Mouse (Mus musculus) myocyte (in vitro differentiated cells): ENCODE results near the gene Ttf1. TPM values are rescaled to one million over a fixed set of nuclear protein-coding genes. Genes with fewer than 3 reads are reported as not detected.

ENCODE experiments used
- H3K27me3 ChIP-seq: one replicate; pipeline ENCODE4 v1.6.1; 2011; ENCODE audit not compliant: control insufficient read depth, insufficient read depth, insufficient read length
- H3K36me3 ChIP-seq: one replicate; pipeline ENCODE4 v1.6.1; 2011; ENCODE audit not compliant: control insufficient read depth, insufficient read depth
- H3K4me2 ChIP-seq: one replicate; pipeline ENCODE4 v1.6.1; 2011; ENCODE audit warnings: low read depth, control low read depth
- H3K4me3 ChIP-seq: one replicate; pipeline ENCODE4 v1.5.1; 2011; ENCODE audit warnings: mild to moderate bottlenecking, control low read depth, moderate library complexity
- H3K79me2 ChIP-seq: one replicate; pipeline ENCODE4 v1.6.1; 2011; ENCODE audit not compliant: control insufficient read depth, insufficient read depth
- H3ac ChIP-seq: one replicate; pipeline ENCODE4 v1.6.1; 2011; ENCODE audit not compliant: control insufficient read depth, insufficient read length
- CEBPB ChIP-seq: IDR thresholded peaks from 2 replicates; pipeline ENCODE4 v1.6.1; 2011; ENCODE audit warnings: mild to moderate bottlenecking, moderate library complexity; ENCODE audit not compliant: poor library complexity, insufficient read depth, severe bottlenecking
- E2F4 ChIP-seq: IDR thresholded peaks from one replicate; pipeline ENCODE4 v1.6.1; 2011; ENCODE audit warnings: mild to moderate bottlenecking, control low read depth, moderate library complexity; ENCODE audit not compliant: insufficient read depth
- MAX ChIP-seq: IDR thresholded peaks from one replicate; pipeline ENCODE4 v1.6.1; 2011; ENCODE audit warnings: low read depth, mild to moderate bottlenecking, control low read depth
- MYOD1 ChIP-seq, 3 experiments: IDR thresholded peaks; one replicate each; pipeline ENCODE4 v1.6.1; 2011; ENCODE audit warnings: control low read depth in 2 of 3, low read depth in 2 of 3, mild to moderate bottlenecking in 2 of 3, moderate library complexity in 1 of 3; ENCODE audit not compliant: insufficient read length in 2 of 3, control insufficient read depth in 1 of 3
- MYOG ChIP-seq, 3 experiments: IDR thresholded peaks; one replicate each; pipeline ENCODE4 v1.6.1; 2011; ENCODE audit warnings: control low read depth in 2 of 3, low read depth in 2 of 3, mild to moderate bottlenecking in 2 of 3; ENCODE audit not compliant: insufficient read length in 2 of 3, control insufficient read depth in 1 of 3, insufficient read depth in 1 of 3
- POLR2A ChIP-seq: IDR thresholded peaks from one replicate; pipeline ENCODE4 v1.6.1; 2011; ENCODE audit warnings: low read depth, mild to moderate bottlenecking, control low read depth, moderate library complexity; ENCODE audit not compliant: insufficient read length
- POLR2AphosphoS2 ChIP-seq: IDR thresholded peaks from one replicate; pipeline ENCODE4 v1.6.1; 2011; ENCODE audit warnings: low read depth, control low read depth; ENCODE audit not compliant: insufficient read length
- REST ChIP-seq: IDR thresholded peaks from one replicate; pipeline ENCODE4 v1.6.1; 2011; ENCODE audit warnings: mild to moderate bottlenecking, control low read depth, moderate library complexity; ENCODE audit not compliant: insufficient read depth, insufficient read length
- SRF ChIP-seq: IDR thresholded peaks from one replicate; pipeline ENCODE4 v1.6.1; 2011; ENCODE audit warnings: low read depth; ENCODE audit not compliant: control insufficient read depth, insufficient read length
- TCF12 ChIP-seq: IDR thresholded peaks from one replicate; pipeline ENCODE4 v1.6.1; 2011; ENCODE audit warnings: mild to moderate bottlenecking, control low read depth; ENCODE audit not compliant: poor library complexity, insufficient read depth, severe bottlenecking
- TCF3 ChIP-seq: IDR thresholded peaks from one replicate; pipeline ENCODE4 v1.6.1; 2011; ENCODE audit warnings: low read depth, control low read depth; ENCODE audit not compliant: insufficient read length
- USF1 ChIP-seq: IDR thresholded peaks from one replicate; pipeline ENCODE4 v1.6.1; 2011; ENCODE audit warnings: low read depth, mild to moderate bottlenecking, control low read depth, moderate library complexity
- polyA plus RNA-seq: library from polyadenylated mRNA; unstranded; fragments of >200 nt; fragmentation: generic; extraction: Trizol; gene quantifications from one replicate; pipeline ENCODE4 v1.2.1, GENCODE M21; 2012; ENCODE audit warnings: missing spikeins

Gene Ttf1
- polyA plus RNA-seq, 1 experiment, result 3.1 TPM

- Histone ChIP-seq H3K4me2 (no peak overlapping the region), H3K36me3 (no peaks in the 10 kb centered on the region), H3K79me2 (no peaks in the 10 kb centered on the region), H3K4me3 (no peak overlapping the region), H3K27me3 (peaks cover 73% of the 10 kb centered on the region), H3ac (no peak overlapping the region)
- TF ChIP-seq REST, result no peak
- TF ChIP-seq TCF12, result no peak
- TF ChIP-seq MYOD1 (IDR thresholded peaks at IDR 0.05; ENCODE audit: control insufficient read depth in 1 of 3, insufficient read length in 2 of 3, low read depth in 2 of 3), result no peak
- TF ChIP-seq MYOG (IDR thresholded peaks at IDR 0.05; ENCODE audit: control insufficient read depth in 1 of 3, insufficient read depth in 1 of 3, insufficient read length in 2 of 3, low read depth in 2 of 3), result no peak
- no peak for TF ChIP-seq MAX
- TF ChIP-seq CEBPB, result no peak
- no peak for TF ChIP-seq USF1
- TF ChIP-seq TCF3, result no peak
- no peak for TF ChIP-seq SRF
- TF ChIP-seq POLR2AphosphoS2, result no peak
- no peak for TF ChIP-seq E2F4
- no peak for TF ChIP-seq POLR2A
Measured at GRCm38 (mm10) chr2:29042124-29042523, 17.9 kb upstream of the Ttf1 start.

GRCm38 (mm10) chr2:29046151-29046550 lies 13.9 kb upstream of the Ttf1 start:
- peaks cover 70% of the 10 kb centered on the region for H3K27me3 ChIP-seq
- H3K79me2 ChIP-seq, result no peaks in the 10 kb centered on the region
- TF ChIP-seq MYOD1 (IDR thresholded peaks at IDR 0.05; ENCODE audit: control insufficient read depth in 1 of 3, insufficient read length in 2 of 3, low read depth in 2 of 3) (no peak), TCF3 (no peak), POLR2AphosphoS2 (no peak), MAX (no peak), E2F4 (no peak), MYOG (IDR thresholded peaks at IDR 0.05; ENCODE audit: control insufficient read depth in 1 of 3, insufficient read depth in 1 of 3, insufficient read length in 2 of 3, low read depth in 2 of 3) (no peak), USF1 (no peak), POLR2A (no peak), TCF12 (no peak), REST (no peak), CEBPB (no peak), SRF (no peak)
- H3K4me2 ChIP-seq, result no peak overlapping the region
- H3K4me3 ChIP-seq, result no peak overlapping the region
- H3ac ChIP-seq, result no peak overlapping the region
- H3K36me3 ChIP-seq, result no peaks in the 10 kb centered on the region

- no peaks in the 10 kb centered on the region for H3K36me3 ChIP-seq
- peaks cover 30% of the 10 kb centered on the region for H3K27me3 ChIP-seq
- no peak overlapping the region for H3K4me3 ChIP-seq
- H3K79me2 ChIP-seq, result no peaks in the 10 kb centered on the region
- H3K4me2 ChIP-seq, result peak overlapping the region; percentile 56
- no peak for TF ChIP-seq POLR2A
- no peak for TF ChIP-seq TCF12
- no peak for TF ChIP-seq REST
- TF ChIP-seq MAX, result no peak
- TF ChIP-seq POLR2AphosphoS2, result no peak
- no peak for TF ChIP-seq MYOD1 (IDR thresholded peaks at IDR 0.05; ENCODE audit: control insufficient read depth in 1 of 3, insufficient read length in 2 of 3, low read depth in 2 of 3)
- no peak for TF ChIP-seq SRF
- H3ac ChIP-seq, result no peak overlapping the region
Measured at GRCm38 (mm10) chr2:29051932-29052331, 8.1 kb upstream of the Ttf1 start.

DNA sequence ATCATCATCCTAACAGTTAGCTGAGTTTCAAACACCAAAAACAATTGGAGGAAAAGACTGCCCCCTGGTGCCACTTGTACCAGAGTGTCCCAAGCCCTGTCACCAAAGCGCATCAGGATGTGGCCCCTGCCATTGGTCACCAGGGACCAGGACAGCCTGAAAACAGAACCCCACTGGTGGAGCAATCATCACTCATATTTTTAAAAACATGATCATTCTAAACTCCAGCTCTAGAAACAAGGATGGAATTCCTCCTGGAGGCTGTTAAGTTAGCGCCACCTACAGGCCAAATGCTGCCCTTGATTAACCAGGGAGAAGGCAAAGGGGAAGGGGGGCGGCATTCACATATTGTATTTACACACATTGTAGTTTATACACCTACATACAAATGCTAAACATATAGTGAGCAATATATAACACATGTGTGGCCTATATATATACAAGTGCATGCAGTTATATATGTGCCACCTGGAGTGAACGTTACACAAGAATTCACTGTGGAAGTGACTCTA lies 7.1 kb upstream of the Ttf1 start:
- H3K4me3 ChIP-seq, result no peak overlapping the region
- TF ChIP-seq MYOG (IDR thresholded peaks at IDR 0.05; ENCODE audit: control insufficient read depth in 1 of 3, insufficient read depth in 1 of 3, insufficient read length in 2 of 3, low read depth in 2 of 3) (no peak), POLR2A (no peak), SRF (no peak), POLR2AphosphoS2 (no peak), TCF12 (no peak), E2F4 (no peak), MAX (no peak), REST (no peak), TCF3 (no peak), CEBPB (no peak), MYOD1 (IDR thresholded peaks at IDR 0.05; ENCODE audit: control insufficient read depth in 1 of 3, insufficient read length in 2 of 3, low read depth in 2 of 3) (no peak), USF1 (no peak)
- no peaks in the 10 kb centered on the region for H3K36me3 ChIP-seq
- peak overlapping the region; percentile 56 for H3K4me2 ChIP-seq
- H3ac ChIP-seq, result no peak overlapping the region
- H3K79me2 ChIP-seq, result no peaks in the 10 kb centered on the region
- H3K27me3 ChIP-seq, result peaks cover 23% of the 10 kb centered on the region
